Mouse (Mus musculus) heart, postnatal 0 days (tissue): ENCODE data around the gene Cmtm4.

Source experiments
- CTCF ChIP-seq: IDR thresholded peaks from 2 replicates; pipeline ENCODE4 v1.5.1; 2016; ENCODE audit warnings: antibody characterized with exemption, control low read depth, low read depth
- EP300 ChIP-seq: IDR thresholded peaks from 2 replicates; pipeline ENCODE4 v1.6.1; 2016; ENCODE audit warnings: antibody characterized with exemption, low read depth

- TF ChIP-seq CTCF (no peak), EP300 (no peak)
These were observed 49.6 kb upstream of the Cmtm4 start for GRCm38 (mm10) chr8:104445248-104445647.
